Mouse (Mus musculus): ENCODE results near the gene Vamp8.
A peak's percentile ranks its signal among the peaks of the same experiment; 100 is the strongest.

Vamp8 gene

DNA sequence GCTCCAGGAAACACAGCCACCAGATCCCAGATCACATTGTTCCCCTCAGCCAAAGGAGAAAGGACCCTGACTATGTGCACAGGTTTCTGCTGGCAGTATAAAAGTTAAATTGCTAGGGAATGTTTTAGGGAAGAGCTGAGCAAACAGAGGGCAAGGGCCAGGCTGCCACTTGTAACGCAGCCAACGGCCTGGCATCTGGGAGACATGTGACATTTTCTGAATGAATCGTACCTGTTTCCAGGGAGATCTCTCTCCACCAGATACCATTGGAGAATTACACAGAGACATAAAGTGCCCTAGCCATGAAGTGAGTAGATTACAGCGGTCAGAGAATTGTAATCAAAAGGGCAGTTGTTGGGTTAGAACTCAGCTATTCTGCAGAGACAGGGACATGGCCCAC, 17.3 kb downstream of the Vamp8 start:
- DNase-seq (ENCODE audit: low read depth): no peak

- DNase-seq (ENCODE audit: low read depth): peak; percentile 71
Observed at GRCm38 (mm10) chr6:72371571-72371970, 18.9 kb downstream of the Vamp8 start.

DNA sequence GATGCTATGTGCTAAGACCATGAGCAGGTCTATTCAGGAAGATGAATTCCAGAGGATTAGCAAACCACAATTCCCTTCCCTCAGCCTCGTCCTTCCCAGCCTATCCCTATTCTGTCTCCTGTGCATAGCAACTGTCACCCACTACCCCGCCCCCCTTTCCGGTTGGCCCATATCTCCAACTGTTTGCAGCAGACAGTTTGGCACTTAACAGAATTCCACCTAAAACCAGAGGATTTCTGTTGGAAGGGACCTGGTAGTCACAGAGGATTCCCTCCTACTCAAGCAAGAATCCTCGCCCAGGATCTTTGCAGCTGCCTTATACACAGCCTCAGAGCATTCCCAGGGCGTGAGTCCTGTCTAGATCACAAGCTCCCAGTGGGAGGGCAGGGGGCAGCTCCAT, 19.4 kb downstream of the Vamp8 start:
- DNase-seq (ENCODE audit: low read depth): no peak

DNA sequence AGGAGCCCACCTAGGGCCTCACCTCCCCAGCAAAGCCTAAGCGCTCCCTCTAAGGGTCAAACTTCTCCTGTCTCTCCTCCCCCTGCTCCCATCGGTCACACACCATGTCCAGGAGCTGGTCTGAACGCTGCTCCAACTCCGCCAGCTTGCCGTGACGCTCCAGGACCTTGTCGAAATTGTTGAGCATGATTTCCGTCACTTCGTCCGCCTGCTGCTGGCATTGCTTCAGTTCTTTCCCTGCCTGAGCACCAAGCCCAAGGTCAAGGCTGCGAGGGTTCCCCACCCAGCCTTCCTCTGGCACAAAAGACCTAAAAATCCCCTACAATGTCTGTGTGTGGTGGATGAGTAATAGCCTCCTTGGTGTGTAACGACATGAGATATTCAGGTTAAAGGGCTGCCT, 20.4 kb downstream of the Vamp8 start:
- no peak for DNase-seq (ENCODE audit: low read depth)

GRCm38 (mm10) chr6:72369557-72369956, 20.9 kb downstream of the Vamp8 start:
- no peak for DNase-seq (ENCODE audit: low read depth)

DNA sequence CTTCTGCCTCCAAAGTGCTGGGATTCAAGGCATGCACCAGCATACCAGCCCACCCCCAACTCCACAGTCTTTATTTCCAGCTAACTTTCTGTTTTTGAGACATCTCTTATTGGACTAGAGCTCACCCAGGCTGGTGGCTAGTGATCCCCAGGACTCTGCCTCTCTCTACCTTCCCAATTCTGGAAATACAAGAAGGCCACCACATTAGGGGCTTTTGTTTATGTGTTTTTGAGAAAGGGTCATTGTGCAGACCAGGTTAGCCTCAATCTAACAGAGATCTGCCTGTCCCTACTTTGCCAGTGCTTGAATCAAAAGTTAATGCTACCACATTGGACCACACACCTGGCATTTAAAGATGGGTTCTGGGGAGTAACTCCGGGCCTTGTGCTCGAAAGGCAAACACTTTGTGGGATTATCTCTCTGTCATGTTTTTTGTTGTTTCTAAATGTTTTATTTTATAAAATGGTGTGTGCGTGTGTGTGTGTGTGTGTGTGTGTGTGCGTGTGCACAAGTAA, 23.0 kb downstream of the Vamp8 start:
- no peak for DNase-seq (ENCODE audit: low read depth)

- no peak for DNase-seq (ENCODE audit: low read depth)
Observed at GRCm38 (mm10) chr6:72366844-72367443, 23.6 kb downstream of the Vamp8 start, which contains the start of gene Rnf181. TSS of gene Rnf181 (minus strand) at chr6:72366956.

- DNase-seq (ENCODE audit: low read depth): no peak
Observed at GRCm38 (mm10) chr6:72366304-72366703, 24.2 kb downstream of the Vamp8 start.

GRCm38 (mm10) chr6:72364985-72365384, 25.5 kb downstream of the Vamp8 start:
- no peak for DNase-seq (ENCODE audit: low read depth)

- no peak for DNase-seq (ENCODE audit: low read depth)
Observed at GRCm38 (mm10) chr6:72364009-72364408, 26.5 kb downstream of the Vamp8 start.

DNA sequence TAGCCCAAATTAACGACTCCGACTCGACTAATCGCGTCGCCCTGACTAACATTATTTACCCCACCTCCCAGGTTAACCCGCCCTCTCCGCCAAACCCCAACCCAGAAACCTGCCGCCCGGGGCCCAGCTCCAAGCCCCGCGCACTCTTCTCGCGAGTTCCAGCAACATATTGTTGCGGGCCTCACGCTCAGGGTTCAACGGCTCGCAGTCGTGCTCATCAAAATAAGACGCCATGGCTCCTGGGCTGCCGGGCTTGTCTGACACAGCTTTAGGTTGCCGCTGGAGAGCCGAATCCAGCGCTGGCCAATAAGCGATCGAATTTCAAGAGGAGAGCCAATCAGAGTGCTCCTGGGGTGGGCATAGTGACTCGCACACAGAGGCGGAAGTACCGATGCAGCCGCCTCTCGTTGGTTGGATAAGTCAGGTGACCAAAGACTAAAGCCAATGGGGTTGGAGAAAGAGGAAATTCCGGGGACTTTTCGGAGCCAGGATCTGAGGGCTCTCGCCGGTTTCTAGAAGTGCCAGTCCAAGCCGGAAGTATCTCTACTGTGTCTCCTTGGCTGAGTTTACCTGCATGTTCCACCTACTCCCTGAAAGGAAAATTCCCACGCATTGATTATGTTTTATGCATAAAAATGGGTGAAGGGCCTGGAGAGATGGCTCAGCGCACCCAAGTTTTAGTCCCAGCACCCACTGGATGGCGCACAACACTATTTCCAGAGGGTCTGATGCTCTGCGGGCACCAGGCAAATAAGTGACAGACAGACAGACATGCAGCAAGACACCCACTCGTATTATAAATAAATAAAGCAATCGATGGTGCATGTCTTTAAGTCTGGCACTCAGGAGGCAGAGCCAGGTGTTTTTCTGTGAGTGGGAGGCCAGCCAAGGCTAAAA, 28.1 kb downstream of the Vamp8 start:
- DNase-seq (ENCODE audit: low read depth): peak; percentile 98

- DNase-seq (ENCODE audit: low read depth): no peak
Observed at GRCm38 (mm10) chr6:72361121-72361551, 29.4 kb downstream of the Vamp8 start.

DNA sequence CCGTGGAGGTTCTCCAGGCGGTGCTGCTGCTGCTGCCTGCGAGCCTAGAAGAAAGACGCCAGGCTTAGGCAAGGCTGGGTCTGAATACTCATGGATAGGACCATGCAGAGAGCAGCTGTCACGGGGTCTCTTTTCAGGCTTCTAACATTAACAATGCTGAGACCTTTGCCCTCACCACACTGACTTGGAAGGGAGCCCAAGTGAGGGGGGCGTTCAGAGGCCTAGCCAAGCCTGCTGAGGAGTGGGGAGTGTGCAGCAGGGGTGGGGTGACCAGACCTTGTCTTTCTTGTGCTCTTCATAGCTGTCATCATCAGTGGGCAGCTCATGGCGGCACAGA, 29.9 kb downstream of the Vamp8 start:
- no peak for DNase-seq (ENCODE audit: low read depth)

- no peak for DNase-seq (ENCODE audit: low read depth)
Observed at GRCm38 (mm10) chr6:72359891-72360598, 30.5 kb downstream of the Vamp8 start.

GRCm38 (mm10) chr6:72359343-72359742, 31.2 kb downstream of the Vamp8 start:
- no peak for DNase-seq (ENCODE audit: low read depth)

GRCm38 (mm10) chr6:72358086-72358764, 32.3 kb downstream of the Vamp8 start:
- no peak for DNase-seq (ENCODE audit: low read depth)

DNA sequence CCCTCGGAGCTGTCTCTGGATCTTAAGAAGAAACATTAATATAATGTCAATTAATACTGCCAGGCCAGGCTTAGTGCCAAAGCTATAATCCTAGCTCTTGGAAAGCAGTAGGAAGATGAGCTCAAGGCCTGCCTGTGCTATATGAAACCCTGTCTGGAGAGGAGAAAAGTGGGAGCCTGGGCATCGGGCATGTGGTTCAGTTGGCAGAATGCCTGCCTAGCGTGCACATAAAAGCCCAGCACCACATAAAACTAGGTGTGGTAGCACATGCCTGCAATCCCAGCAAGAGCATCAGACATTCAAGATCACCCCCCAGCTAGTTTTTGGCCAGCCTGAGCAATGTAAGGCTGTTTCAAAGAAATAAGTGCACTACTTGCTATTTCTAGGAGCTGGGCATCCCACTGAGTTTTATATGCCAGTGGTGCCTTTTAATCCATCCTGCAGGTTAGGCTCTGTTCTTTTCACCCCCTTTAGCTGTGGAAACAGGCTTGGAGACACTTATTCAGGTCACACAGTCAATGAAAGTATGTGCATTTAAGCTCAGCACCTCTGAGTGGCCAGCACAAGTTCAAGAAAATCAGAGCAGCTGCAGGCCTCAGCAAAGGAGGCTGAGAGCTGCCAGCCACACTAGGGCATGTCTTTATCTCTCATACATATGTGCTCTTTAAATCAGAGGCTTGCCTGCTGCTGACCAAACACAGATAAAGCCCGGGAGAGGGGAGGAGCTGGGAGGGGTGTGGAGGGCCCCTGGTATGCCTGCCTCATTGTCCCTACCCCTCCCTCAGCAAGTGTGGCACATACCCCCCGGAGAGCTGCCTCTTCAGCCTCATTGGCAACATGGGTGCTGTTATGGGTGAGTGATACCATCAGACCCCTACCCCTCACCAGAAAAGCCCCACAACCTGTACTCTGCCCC, 33.1 kb downstream of the Vamp8 start:
- DNase-seq (ENCODE audit: low read depth): no peak

GRCm38 (mm10) chr6:72356001-72356532, 34.4 kb downstream of the Vamp8 start:
- DNase-seq (ENCODE audit: low read depth): no peak

DNA sequence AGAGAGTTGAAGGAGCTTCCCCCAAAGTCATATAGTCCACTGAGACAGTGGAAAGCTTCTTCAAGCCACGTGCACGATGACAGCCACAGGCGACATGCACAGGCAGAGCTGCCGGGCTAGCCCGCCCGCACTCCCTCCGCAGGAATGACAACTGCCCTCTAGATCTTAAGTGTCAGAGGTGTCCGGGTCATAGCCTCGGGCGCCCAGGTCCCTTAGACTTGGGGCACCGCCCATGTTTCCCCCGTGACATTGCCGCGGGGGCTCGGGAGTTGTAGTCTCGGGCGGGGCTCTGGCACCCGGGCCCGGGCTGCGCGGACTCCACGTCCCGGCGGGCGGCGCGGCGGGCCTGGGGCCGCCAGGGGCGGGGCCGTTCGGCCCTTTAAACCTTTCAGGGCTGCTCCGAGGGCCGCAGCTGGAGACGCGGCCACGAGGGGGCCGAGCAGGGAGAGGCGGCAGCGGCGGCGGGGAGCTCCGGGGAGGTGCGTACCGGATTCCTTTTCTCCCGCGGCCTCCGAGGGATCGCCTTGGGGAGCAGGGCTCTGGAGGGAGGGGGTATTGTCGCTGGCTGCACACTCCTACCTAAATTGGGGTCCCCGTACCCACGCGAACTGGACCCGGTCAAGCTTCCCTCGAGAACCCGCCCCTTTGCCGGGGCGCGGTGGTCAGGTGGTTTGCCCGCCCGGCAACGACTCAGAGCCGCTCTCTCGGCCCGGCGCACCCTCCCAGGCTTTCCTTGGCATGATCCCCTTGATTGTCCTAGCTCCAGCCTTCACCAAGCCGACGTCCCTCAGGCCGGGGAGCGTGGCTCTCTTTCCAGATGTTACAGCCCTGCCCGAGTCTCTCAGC, 35.2 kb downstream of the Vamp8 start, which contains the start of gene Tmem150a:
Tmem150a (plus strand) TSS at position 382 of the 846 bp plus-strand sequence.
- no peak for DNase-seq (ENCODE audit: low read depth)

DNA sequence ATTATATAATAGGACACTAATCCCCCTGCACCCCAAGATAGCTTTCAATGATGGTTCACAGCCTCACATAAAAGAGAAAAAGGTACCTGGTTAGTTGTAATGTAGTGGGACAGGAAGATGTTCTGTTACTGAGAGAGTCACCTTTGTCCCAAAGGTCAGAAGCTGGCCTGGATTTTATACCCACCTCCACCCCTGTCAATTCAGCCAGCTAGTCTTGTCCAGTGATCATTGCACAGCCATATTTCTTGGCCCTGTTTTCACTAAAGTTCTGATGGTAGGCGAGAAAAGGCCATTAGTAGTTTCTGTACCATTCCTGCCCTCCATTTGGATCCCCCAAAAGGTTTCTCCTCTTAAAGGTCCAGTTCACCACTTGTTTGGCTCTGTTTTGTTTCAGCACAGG, 36.5 kb downstream of the Vamp8 start:
- no peak for DNase-seq (ENCODE audit: low read depth)

Data from fibroblast of lung, adult 2 months (primary cell).